Mouse (Mus musculus) embryonic fibroblast, embryonic 13.5 days (primary cell): ENCODE data around the gene Ltbp1.

Experiments used
- CTCF ChIP-seq: IDR thresholded peaks from 2 replicates; pipeline ENCODE4 v1.5.1; 2011; ENCODE audit warnings: mild to moderate bottlenecking, control low read depth, low read length, moderate library complexity, borderline replicate concordance; ENCODE audit not compliant: insufficient read depth
- POLR2A ChIP-seq: IDR thresholded peaks from 2 replicates; pipeline ENCODE4 v1.6.1; 2011; ENCODE audit warnings: low read depth, mild to moderate bottlenecking, control low read depth, low read length, moderate library complexity

DNA sequence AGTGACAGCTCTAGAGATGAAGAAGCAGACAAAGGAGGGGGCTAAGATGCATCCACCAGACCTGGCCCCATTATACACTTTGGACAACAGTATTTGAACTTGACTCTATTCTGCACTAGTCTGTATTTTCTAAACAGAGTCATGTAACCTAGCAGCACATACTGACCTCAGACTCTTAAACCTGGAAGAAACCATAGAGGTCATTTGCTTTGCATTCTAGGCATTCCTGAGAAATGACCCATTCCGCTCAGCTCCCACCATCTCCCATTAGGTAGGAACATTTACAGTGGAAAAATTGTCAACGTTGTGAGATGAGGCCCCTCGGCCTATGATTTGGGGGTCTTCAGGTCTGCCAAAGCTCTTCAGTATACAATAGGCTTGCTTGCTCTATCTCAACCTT is 238.8 kb downstream of the Ltbp1 start:
- TF ChIP-seq CTCF = no peak
- no peak for TF ChIP-seq POLR2A
